Mouse (Mus musculus) hindbrain, embryonic 14.5 days (tissue): ENCODE measurements at regions not wholly inside any gene's neighbourhood (a gene's known extent, or its start where the extent isn't known, plus 50 kb on each side); places are given as distances from the start of the nearest gene placed in this dataset.
A peak's percentile ranks its signal among the peaks of the same experiment; 100 is the strongest.

Experiments
- ATAC-seq: fragments of 200-750 bp; cut with Nextera tagmentation; 2 replicates; pipeline ENCODE4 v1.8.0; 2017; ENCODE audit warnings: moderate number of reproducible peaks, mild to moderate bottlenecking, moderate TSS enrichment, moderate library complexity; ENCODE audit not compliant: low FRiP score
- DNase-seq: peaks from one replicate; pipeline ENCODE4 v3.0.0-alpha.2; 2015; ENCODE audit warnings: low spot score
- H3K27ac ChIP-seq: fragments of 300-500 bp; sonication (generic); 2 replicates; pipeline ENCODE4 v1.5.1; 2014; ENCODE audit warnings: mild to moderate bottlenecking, moderate library complexity
- H3K27me3 ChIP-seq: fragments of 300-500 bp; sonication (generic); 2 replicates; pipeline ENCODE4 v1.6.1; 2014; ENCODE audit warnings: mild to moderate bottlenecking, low read length, mixed read lengths; ENCODE audit not compliant: control insufficient read depth, insufficient read depth
- H3K36me3 ChIP-seq: fragments of 300-500 bp; sonication (generic); replicated peaks from 2 replicates; pipeline ENCODE4 v1.6.1; 2014; ENCODE audit not compliant: control insufficient read depth, insufficient read depth
- H3K4me1 ChIP-seq: fragments of 300-500 bp; sonication (generic); replicated peaks from 2 replicates; pipeline ENCODE4 v1.6.1; 2014; ENCODE audit warnings: antibody characterized with exemption, low read length, mixed read lengths; ENCODE audit not compliant: control insufficient read depth, insufficient read depth
- H3K4me2 ChIP-seq: fragments of 300-500 bp; sonication (generic); replicated peaks from 2 replicates; pipeline ENCODE4 v1.6.1; 2014; ENCODE audit warnings: mild to moderate bottlenecking, moderate library complexity
- H3K4me3 ChIP-seq: fragments of 300-500 bp; sonication (generic); replicated peaks from 2 replicates; pipeline ENCODE4 v1.5.1; 2014; ENCODE audit warnings: mild to moderate bottlenecking, low read length
- H3K9ac ChIP-seq: fragments of 300-500 bp; sonication (generic); 2 replicates; pipeline ENCODE4 v1.6.1; 2014
- H3K9me3 ChIP-seq: fragments of 300-500 bp; sonication (generic); 2 replicates; pipeline ENCODE4 v1.6.1; 2016; ENCODE audit warnings: low read length; ENCODE audit not compliant: control insufficient read depth
- WGBS: fragments of 180-500 bp; shearing (Covaris S2); extraction: QIAGEN DNeasy Blood & Tissue Kit; methylation state at CpG from one replicate; pipeline ENCODE4 v1.1.7; 2014; 5-methylcytosine and 5-hydroxymethylcytosine counted together

DNA sequence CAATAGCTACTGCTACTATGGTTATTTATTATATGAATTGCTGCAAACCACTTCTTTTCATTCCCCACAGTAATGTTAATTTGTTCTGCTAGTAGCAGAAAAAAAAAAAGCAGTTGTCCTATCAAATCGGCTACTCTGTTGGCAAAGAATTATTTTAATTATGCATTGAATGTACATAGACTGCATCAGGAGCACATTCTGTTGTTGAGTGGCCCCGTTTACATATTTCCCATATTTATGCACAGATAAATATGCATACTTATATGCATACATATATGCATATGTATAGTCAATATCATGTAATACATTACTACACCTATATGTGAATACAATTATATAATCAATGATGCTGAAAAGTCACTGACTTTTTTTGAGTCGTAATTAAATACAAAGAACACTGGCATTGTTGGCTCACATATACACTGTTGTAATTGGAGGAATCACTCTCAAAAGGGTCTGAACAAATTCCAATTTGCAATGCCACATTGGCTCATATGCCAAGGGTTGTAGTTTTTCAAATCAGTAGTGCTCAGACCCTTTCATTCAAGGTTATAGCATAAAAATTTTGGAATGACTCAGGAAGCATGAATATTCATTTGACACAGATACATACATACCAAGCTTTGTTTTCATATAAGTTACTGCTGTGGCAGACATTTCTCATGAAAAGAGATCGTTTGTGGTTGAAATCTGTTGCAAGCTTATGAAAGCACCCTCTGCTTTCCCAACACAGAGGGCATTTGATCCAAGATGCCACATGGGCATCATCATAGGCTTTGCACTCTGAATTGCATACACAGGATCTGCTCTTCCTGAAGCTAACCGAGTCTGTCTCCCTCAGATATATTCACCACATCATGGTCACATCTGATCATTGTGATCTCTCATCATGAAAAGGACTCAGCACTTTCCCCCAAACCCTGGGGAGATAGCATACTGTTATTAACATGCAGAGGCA lies 1030.6 kb upstream of the Map3k7 start:
- H3K27me3 ChIP-seq = no peaks in the 10 kb centered on the region
- H3K4me1 ChIP-seq = no peaks in the 10 kb centered on the region
- no peaks in the 10 kb centered on the region for H3K36me3 ChIP-seq
- H3K4me3 ChIP-seq = no peak overlapping the region
- DNase-seq (no peak), ATAC-seq (no peak)
- no peak overlapping the region for H3K4me2 ChIP-seq
- no peak overlapping the region for H3K27ac ChIP-seq
- no peak overlapping the region for H3K9ac ChIP-seq
- no peaks in the 10 kb centered on the region for H3K9me3 ChIP-seq
- 68% methylated on average over 5 of the region's 5 CpGs for WGBS

GRCm38 (mm10) chr4:30983611-30984010 lies 980.3 kb upstream of the Map3k7 start:
- Histone ChIP-seq H3K27me3 (no peaks in the 10 kb centered on the region), H3K4me1 (no peaks in the 10 kb centered on the region), H3K4me2 (no peak overlapping the region), H3K27ac (no peak overlapping the region), H3K36me3 (no peaks in the 10 kb centered on the region), H3K9me3 (no peaks in the 10 kb centered on the region), H3K9ac (no peak overlapping the region), H3K4me3 (no peak overlapping the region)
- 57% methylated on average over 4 of the region's 4 CpGs for WGBS
- no peak for ATAC-seq
- no peak for DNase-seq

GRCm38 (mm10) chr4:31012006-31012405 lies 951.9 kb upstream of the Map3k7 start:
- Histone ChIP-seq H3K4me3 (no peak overlapping the region), H3K27me3 (no peaks in the 10 kb centered on the region), H3K4me1 (no peaks in the 10 kb centered on the region), H3K4me2 (no peak overlapping the region), H3K36me3 (no peaks in the 10 kb centered on the region), H3K9ac (no peak overlapping the region), H3K9me3 (no peaks in the 10 kb centered on the region), H3K27ac (no peak overlapping the region)
- no peak for DNase-seq
- no peak for ATAC-seq

DNA sequence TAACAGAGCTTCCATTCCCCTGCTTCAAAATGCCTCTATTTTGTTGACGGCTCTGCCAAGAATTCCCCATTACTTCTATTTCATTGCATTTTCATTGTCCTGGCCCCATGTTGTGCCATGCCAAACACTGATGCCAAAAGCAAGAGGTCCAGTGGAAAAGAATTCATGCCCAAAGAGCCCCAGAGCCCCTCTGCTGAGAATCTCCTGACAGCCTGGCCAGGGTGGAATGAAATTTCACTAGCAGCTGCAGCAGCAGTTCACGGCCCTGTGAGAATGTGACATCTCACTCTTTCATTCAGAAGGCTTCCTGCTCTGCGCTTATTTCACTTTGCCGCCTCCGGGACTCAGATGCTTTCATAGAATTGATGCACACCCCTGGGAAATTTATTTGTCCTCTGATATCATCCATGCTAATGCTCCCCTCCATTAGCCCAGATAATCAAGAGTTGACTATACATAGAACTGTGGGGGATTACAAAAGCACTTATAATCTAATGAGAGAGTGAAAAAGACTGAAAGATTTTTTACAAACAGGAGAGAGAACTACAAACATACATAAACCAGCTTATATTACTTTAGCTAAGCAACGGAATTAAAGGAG lies 911.7 kb upstream of the Map3k7 start:
- H3K27ac ChIP-seq = peak overlapping the region; percentile 52
- H3K4me1 ChIP-seq = peaks cover 7% of the 10 kb centered on the region
- peak; percentile 59 for DNase-seq
- H3K4me3 ChIP-seq = no peak overlapping the region
- no peak overlapping the region for H3K4me2 ChIP-seq
- H3K36me3 ChIP-seq = no peaks in the 10 kb centered on the region
- peak; percentile 90 for ATAC-seq
- 22% methylated on average over 6 of the region's 6 CpGs for WGBS
- H3K9me3 ChIP-seq = no peaks in the 10 kb centered on the region
- H3K9ac ChIP-seq = no peak overlapping the region
- no peaks in the 10 kb centered on the region for H3K27me3 ChIP-seq

- WGBS = 86% methylated on average over 3 of the region's 3 CpGs
Observed at GRCm38 (mm10) chr4:31076236-31076635, 887.7 kb upstream of the Map3k7 start.

GRCm38 (mm10) chr4:31121586-31121985 lies 842.3 kb upstream of the Map3k7 start:
- no peak overlapping the region for H3K9ac ChIP-seq
- H3K27ac ChIP-seq = no peak overlapping the region
- no peaks in the 10 kb centered on the region for H3K27me3 ChIP-seq
- H3K4me1 ChIP-seq = no peaks in the 10 kb centered on the region
- H3K9me3 ChIP-seq = peaks cover 6% of the 10 kb centered on the region; the same call in 1 of the 2 replicates
- ATAC-seq (no peak), DNase-seq (no peak)
- H3K36me3 ChIP-seq = no peaks in the 10 kb centered on the region
- H3K4me3 ChIP-seq = no peak overlapping the region
- no peak overlapping the region for H3K4me2 ChIP-seq
- 70% methylated on average over 8 of the region's 8 CpGs for WGBS

More at GRCm38 (mm10) chr4:31076236-31076635, 887.7 kb upstream of the Map3k7 start:
- H3K36me3 ChIP-seq = no peaks in the 10 kb centered on the region
- no peaks in the 10 kb centered on the region for H3K27me3 ChIP-seq
- no peak for ATAC-seq
- H3K4me2 ChIP-seq = no peak overlapping the region
- H3K9ac ChIP-seq = no peak overlapping the region
- no peaks in the 10 kb centered on the region for H3K4me1 ChIP-seq
- no peak overlapping the region for H3K4me3 ChIP-seq
- no peak for DNase-seq
- H3K27ac ChIP-seq = no peak overlapping the region
- no peaks in the 10 kb centered on the region for H3K9me3 ChIP-seq

- H3K4me2 ChIP-seq = no peak overlapping the region
- no peaks in the 10 kb centered on the region for H3K9me3 ChIP-seq
- no peak overlapping the region for H3K4me3 ChIP-seq
- no peaks in the 10 kb centered on the region for H3K36me3 ChIP-seq
- 77% methylated on average over 1 of the region's 1 CpGs for WGBS
- no peaks in the 10 kb centered on the region for H3K27me3 ChIP-seq
- H3K27ac ChIP-seq = no peak overlapping the region
- H3K9ac ChIP-seq = no peak overlapping the region
- H3K4me1 ChIP-seq = no peaks in the 10 kb centered on the region
- no peak for DNase-seq
- no peak for ATAC-seq
Observed at GRCm38 (mm10) chr4:31143166-31143565, 820.7 kb upstream of the Map3k7 start.

DNA sequence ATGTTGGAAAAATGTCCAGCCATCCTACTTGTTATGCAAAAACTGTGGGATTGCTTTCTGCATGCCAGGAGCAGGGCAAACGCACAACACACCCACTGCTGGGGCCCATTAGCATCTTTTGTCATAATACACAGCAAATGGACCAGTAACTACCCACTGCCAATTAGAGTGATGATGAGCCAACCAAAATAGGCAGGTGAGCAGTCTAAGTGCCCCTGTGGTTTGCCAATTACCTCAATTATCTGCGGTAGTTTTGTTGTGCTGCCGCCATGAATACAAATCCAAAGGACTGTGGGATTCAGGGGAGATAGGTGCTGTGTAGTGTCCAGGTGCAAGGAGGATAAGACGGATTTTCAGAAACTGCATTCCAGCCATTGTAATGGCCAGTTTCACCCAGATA lies 796.5 kb upstream of the Map3k7 start:
- Histone ChIP-seq H3K9me3 (no peaks in the 10 kb centered on the region), H3K36me3 (no peaks in the 10 kb centered on the region), H3K27me3 (no peaks in the 10 kb centered on the region), H3K4me2 (no peak overlapping the region), H3K9ac (no peak overlapping the region), H3K4me3 (no peak overlapping the region), H3K4me1 (no peaks in the 10 kb centered on the region; the same call in 1 of the 2 replicates), H3K27ac (no peak overlapping the region)
- 62% methylated on average over 4 of the region's 4 CpGs for WGBS
- DNase-seq (peak; percentile 26), ATAC-seq (no peak)

DNA sequence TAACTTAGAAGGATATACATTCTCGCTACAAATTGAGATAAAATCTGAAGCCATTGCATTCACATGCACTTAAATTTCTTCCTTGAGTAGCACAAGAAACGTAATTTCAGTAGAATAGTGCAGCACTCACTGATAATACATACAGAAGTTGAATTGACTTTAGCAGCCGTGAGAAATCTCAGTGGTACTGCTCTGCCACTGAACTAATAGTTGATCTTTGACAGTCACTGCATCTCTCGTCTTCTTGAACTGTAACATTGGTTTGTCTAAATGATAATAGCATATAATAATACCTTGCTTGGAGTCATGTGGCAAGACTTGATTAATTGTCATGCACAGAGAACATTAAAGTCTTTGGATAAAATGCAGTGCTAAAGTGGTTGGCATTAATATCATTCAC lies 795.5 kb upstream of the Map3k7 start:
- no peaks in the 10 kb centered on the region for H3K9me3 ChIP-seq
- H3K9ac ChIP-seq = no peak overlapping the region
- no peak overlapping the region for H3K4me2 ChIP-seq
- H3K4me1 ChIP-seq = no peaks in the 10 kb centered on the region; the same call in 1 of the 2 replicates
- DNase-seq (no peak), ATAC-seq (no peak)
- no peaks in the 10 kb centered on the region for H3K36me3 ChIP-seq
- H3K27me3 ChIP-seq = no peaks in the 10 kb centered on the region
- no peak overlapping the region for H3K27ac ChIP-seq
- H3K4me3 ChIP-seq = no peak overlapping the region
- WGBS = 75% methylated on average over 4 of the region's 4 CpGs
